Mouse (Mus musculus) kidney, adult 8-10 months (tissue): ENCODE results near the gene Usp30.
A peak's percentile ranks its signal among the peaks of the same experiment; 100 is the strongest.

Experiments used
- DNase-seq, 2 experiments: peaks; one replicate each; pipeline ENCODE4 v3.0.0; 2022

Gene Usp30

GRCm38 (mm10) chr5:114065161-114065560, at the start of gene Usp30:
Gene Usp30 (plus strand): TSS chr5:114065461.
- no peak for DNase-seq

DNA sequence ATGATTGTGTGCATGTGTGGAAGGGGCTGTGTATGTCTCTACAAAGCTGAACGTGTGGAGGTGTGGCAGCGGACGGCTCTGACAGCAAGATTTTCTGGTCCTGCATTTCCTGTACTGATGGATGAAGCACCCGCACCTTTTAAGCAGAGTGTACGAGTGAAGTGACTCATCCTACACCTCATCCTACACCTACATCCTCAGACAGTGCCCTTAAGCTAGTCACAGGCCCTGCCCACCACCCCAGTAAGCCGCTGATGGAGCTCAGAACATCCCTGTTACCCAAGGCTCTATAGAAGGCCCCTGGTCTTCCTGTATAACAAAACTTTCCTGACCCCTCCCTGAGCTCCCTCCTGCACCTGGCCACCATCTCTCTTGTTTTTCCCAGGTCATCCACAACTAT, 40.9 kb upstream of the Usp30 start:
- no peak for DNase-seq

DNA sequence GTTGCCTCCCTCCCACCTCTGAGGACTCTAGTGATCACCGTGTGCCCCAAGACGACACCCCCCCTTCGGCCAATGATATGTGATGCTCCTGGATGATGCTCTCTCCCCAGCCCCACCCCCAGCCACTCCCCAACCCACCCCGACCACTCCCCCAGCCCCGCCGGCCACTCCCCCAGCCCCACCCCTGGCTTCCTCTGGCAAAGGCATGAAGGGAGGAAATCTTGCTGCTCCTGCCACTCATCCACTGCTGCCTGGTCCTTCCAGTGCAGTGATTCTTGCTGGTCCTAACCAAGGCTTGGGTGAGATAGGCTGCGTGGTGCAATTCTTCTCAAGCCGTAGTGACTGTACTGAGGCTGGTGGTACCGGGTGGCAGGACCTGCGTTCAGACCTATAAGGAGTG, 40.4 kb upstream of the Usp30 start:
- DNase-seq: no peak

- DNase-seq: peak in 1 of 2 experiments; percentile 31
Measured at GRCm38 (mm10) chr5:114027217-114027944, 37.9 kb upstream of the Usp30 start.

- peak; percentile 92 for DNase-seq
Measured at GRCm38 (mm10) chr5:114028111-114028510, 37.1 kb upstream of the Usp30 start.

DNA sequence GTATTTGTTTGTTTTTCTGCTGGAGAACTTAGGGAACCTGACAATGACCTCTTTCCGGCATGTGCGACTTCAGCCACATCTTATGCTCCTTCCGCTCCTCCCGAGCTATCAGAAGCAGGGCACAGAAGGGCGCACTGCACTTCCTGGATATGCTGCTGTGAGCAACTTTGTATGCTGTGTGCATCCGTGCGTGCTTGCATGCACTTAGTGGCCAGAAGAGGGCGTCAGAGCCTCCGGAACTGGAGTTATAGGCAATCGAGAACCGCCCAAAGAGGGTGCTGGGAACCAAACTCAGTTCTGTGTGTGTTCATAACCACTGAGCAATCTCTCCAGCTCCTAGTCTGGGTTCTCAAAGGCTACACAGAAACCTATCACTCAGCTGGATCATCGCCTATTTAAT, 34.6 kb upstream of the Usp30 start:
- no peak for DNase-seq

DNA sequence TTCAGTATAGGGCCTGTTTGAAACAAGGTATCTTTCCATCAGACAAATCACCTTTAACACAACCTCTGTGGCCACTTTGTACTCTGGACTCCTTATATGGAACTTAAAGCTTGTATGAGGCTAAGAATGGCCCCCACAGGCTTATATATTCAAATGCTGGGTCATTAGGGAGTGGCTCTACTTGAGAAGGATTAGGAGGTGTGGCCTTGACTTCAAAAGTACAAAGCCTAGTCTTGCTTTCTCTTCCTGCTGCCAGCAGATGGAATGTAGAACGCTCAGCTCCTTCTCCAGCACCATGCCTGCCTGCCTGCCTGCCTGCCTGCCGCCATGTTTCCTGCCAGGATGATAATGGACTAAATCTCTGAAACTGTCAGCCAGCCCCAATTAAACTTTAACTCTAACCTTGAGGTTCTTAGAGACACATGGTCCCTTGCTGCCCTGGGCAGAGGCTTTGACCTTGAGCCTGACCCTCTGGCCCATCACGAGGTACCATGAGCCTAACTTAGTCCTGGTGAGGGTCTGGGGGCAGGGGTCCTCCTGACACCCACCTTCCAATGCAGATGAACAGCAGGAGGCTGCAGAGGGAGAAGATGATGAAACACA, 33.0 kb upstream of the Usp30 start:
- no peak for DNase-seq

- DNase-seq: peak; percentile 28 to 34
Measured at GRCm38 (mm10) chr5:114034393-114034792, 30.9 kb upstream of the Usp30 start.

DNA sequence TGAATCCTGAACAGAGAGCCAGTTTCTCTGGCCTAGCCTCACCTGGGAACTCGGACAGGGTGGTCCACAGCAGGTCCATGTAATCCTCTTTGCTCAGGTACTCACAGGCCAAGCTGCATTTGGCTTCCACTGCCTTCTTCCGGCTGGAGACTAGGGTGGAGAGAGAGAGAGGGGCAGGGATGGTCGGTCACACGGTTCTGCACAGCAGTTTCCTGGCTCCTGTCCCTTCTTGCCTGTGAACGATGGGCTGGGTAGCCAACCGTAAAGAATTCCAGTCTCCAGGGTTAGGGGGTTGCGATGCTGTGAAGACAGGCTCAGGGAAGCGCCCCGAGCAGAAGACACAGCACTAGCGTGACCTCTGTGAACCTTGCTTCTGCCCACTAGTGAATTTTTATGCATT, 30.1 kb upstream of the Usp30 start:
- DNase-seq: peak; percentile 61 to 68

DNA sequence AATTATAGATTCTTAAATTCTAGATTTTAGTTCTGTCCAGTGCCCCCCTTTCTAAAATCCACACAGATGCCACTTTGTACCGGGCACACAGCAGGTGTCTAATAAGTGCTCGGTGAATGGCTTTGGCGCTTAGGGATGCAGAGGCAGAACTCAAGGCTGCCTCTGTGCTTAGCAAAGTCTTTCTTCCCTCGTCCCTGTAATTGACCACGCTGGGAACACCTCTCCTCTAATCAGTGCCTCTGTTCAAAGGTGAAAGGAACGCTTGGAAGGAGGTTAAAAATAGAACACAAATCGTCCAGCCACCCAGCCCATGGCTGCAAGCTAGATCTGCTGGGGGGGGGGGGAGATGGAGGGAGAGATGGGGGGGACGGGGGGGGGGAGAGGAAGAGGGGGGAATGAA, 24.8 kb upstream of the Usp30 start:
- DNase-seq: no peak

DNA sequence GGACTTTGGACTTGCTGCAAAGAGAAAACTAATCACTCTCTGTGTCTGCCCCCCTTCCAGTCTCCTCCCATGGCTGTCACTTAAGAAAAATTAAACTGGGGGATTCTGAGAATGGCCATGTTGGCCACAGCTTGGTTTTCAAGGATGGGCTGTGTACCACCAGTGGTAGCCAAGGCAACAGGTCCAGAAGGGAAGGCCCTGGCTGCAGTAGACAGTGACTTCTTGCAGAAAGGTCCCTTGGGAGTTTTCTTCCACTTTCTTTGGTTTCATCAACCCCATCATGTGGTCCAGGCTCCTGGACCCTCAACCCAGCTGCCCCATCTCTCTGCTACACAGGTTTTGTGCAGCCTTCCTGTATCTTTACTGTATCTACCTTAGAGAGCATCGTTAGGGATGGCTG, 24.4 kb upstream of the Usp30 start:
- DNase-seq: no peak

DNA sequence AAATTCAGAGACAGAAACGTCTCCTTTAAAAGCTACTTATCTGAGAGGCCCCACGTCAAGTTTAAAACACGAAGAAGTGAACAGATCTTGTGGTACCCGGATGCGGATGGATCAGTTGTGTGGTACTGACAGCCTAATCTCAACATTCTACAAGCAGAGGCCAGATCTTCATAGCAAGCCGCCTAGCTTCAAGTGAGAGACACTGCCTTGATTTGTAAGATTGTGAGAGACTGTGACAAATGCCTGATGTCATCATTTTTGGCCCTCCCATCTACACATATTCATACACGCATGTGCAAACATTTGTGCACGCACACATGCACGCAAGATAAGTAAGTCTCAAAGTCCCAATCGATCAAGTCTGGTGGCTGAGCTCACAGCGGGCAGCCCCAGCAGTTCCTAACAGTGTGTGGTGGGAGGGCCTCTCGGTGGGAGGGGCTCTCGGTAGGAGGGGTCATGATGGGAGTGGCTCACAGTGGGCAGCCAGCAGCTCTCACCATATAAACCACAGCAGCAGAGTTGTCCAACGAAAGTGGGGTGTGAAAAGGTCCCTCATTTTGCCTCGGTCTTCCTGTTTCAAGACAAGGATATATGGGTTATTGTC, 23.8 kb upstream of the Usp30 start:
- DNase-seq: peak; percentile 36 to 55

DNA sequence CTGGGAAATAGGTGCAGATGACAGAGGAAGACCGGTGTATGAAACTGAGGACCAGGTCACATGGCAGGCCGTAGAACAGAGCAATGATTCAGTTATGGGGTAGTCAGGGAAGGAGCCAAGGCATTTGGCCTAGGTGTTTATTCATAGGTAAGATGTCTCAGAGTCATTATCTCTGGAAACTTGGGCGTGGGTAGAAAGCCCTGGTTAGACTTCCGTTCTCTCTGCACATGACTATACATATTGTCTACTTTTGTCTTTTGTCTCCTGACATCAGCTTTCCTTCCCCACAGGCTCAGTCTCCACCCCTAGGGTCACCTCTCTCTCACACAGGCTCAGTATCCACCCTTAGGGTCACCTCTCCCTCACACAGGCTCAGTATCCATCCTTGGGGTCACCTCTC, 21.5 kb upstream of the Usp30 start:
- DNase-seq: no peak

- DNase-seq: no peak
Measured at GRCm38 (mm10) chr5:114045134-114045533, 20.1 kb upstream of the Usp30 start.

GRCm38 (mm10) chr5:114046151-114046550, 19.1 kb upstream of the Usp30 start:
- no peak for DNase-seq

DNA sequence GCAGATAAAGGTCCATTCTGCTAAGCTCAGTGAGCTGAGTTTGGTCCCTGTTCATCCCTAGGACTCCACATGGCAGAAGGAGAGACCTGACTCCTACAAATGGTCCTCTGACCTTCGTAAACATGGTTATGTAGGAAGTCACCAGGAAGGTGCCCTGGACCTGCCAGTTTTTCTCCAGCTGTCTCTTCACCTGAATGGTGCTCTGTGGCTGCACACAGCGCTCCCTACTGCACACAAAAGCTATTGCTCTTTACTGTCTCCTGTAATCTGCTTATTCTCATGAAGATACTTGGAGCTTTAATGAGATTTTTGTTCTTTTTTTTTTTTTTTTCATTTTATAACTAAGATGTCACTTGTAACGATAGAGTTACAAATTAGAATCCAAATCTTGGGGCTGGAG, 18.7 kb upstream of the Usp30 start:
- no peak for DNase-seq

- no peak for DNase-seq
Measured at GRCm38 (mm10) chr5:114047182-114047581, 18.1 kb upstream of the Usp30 start.

DNA sequence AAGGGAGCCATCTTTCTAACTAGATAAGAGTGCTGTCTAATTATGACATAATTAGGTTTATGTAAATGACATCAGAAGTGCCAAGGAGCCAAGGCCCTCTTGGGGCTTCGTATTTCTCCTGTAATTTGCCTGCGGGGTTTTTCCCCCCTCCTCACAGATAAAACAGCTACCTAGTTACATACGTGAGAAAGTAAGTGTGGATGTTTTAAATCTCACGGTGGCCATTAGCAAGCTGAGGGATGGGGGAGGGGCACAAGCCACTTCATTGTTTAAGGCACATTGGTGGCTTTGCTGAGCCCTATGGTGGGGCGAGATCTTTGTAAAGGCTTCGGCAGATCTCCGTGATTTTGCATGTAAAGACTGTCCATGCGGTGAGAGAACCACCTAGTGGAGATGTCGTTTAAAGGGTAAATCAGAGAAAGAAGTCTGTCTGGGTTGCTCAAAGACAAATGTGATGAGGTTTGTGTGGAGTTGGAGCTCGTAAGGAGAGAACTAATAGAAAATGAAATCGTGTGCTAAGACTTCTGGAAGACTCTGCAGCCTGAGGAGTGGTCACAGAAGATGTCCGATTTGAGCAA, 16.4 kb upstream of the Usp30 start:
- no peak for DNase-seq

GRCm38 (mm10) chr5:114052246-114052761, 13.0 kb upstream of the Usp30 start:
- DNase-seq: peak; percentile 66 to 76

GRCm38 (mm10) chr5:114057129-114057731, 8.0 kb upstream of the Usp30 start:
- DNase-seq: no peak

GRCm38 (mm10) chr5:114061675-114062074, 3.6 kb upstream of the Usp30 start:
- DNase-seq: no peak

- DNase-seq: no peak
Measured at GRCm38 (mm10) chr5:114063958-114064357, 1.3 kb upstream of the Usp30 start.

DNA sequence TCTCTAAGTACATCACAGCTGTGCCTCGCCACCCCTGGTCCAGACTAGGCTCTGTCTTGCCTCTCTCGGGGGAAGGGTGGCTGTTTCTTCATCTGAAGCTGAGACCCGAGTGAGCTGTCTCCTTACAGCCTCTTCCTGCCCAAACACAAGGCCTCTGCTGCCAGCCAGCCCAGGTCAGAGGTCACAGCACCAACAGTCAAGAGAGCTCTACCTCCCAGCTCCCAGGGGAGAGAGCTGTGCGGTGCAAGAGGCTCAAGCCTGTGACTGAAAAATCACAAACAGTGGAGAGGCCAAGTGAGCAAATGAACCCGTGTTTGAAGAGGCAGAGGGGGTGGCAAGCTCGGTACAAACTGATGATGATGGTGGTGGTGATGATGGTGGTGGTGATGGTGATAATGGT, 1.3 kb downstream of the Usp30 start:
- DNase-seq: no peak
